9 mouse cellular contexts compared by ENCODE assay signal in genomic region chr4:114405682-114406354, GRCm38 (mm10). TPM values are rescaled to one million over a fixed set of nuclear protein-coding genes. Genes with fewer than 3 reads are reported as not detected.
A peak's percentile ranks its signal among the peaks of the same experiment; 100 is the strongest.
DNase-seq lines count a peak whose midpoint lies in the region; ATAC-seq lines count a peak whose summit lies in the region.
"Had no signal": no experiment of that assay in that cellular context is flagged by ENCODE, and none has a peak within 500 bp of the region (broad histone marks: within the 10 kb centered on the region; RNA-seq: fewer than 3 reads in every experiment).

No protein-coding gene starts in this region.

- H3K9ac ChIP-seq in forebrain, embryonic 11.5 days (ENCODE audit: low read length) = peak overlapping the region; percentile 75
- peak overlapping the region; percentile 78 for H3K9ac ChIP-seq in heart, embryonic 15.5 days
- peak overlapping the region; percentile 51; the same call in 1 of the 2 replicates for H3K9ac ChIP-seq in liver, embryonic 11.5 days (ENCODE audit: low read depth, low read length)

- H3K4me1 ChIP-seq in forebrain, embryonic 11.5 days (replicated peaks; ENCODE audit: control insufficient read depth, insufficient read depth, low read length) = peaks cover 13% of the 10 kb centered on the region
- H3K4me1 ChIP-seq in heart, embryonic 15.5 days (replicated peaks) = peaks cover 31% of the 10 kb centered on the region
- H3K4me1 ChIP-seq in liver, embryonic 11.5 days (replicated peaks; ENCODE audit: control insufficient read depth, insufficient read depth, low read length) = 0 out of 2 replicates have a peak, but pooled peaks cover 2% of the 10 kb centered on the region

- ATAC-seq in forebrain, embryonic 11.5 days (replicated peaks; ENCODE audit: low FRiP score) = peak; percentile 85
- ATAC-seq in heart, embryonic 15.5 days (replicated peaks; ENCODE audit: insufficient number of reproducible peaks, insufficient read depth, low FRiP score, low read depth) = peak; percentile 71
- peak; percentile 71 for ATAC-seq in liver, embryonic 11.5 days (replicated peaks; ENCODE audit: low FRiP score)

- peak overlapping the region; percentile 67 for H3K27ac ChIP-seq in forebrain, embryonic 11.5 days (ENCODE audit: low read depth, low read length)
- peak overlapping the region; percentile 86 for H3K27ac ChIP-seq in heart, embryonic 15.5 days
- peak overlapping the region; percentile 64 for H3K27ac ChIP-seq in liver, embryonic 11.5 days (ENCODE audit: low read depth, low read length)

- H3K4me2 ChIP-seq in forebrain, embryonic 11.5 days (ENCODE audit: low read depth, low read length, severe bottlenecking) = peak overlapping the region; percentile 90
- H3K4me2 ChIP-seq in heart, embryonic 15.5 days = peak overlapping the region; percentile 95
- peak overlapping the region; percentile 85 for H3K4me2 ChIP-seq in liver, embryonic 11.5 days

- H3K4me3 ChIP-seq in forebrain, embryonic 11.5 days (ENCODE audit: low read depth, low read length) = peak overlapping the region; percentile 74
- H3K4me3 ChIP-seq in heart, embryonic 15.5 days = peak overlapping the region; percentile 80
- H3K4me3 ChIP-seq in liver, embryonic 11.5 days (ENCODE audit: low read depth, low read length) = peak overlapping the region; percentile 66

- DNase-seq in A20 (ENCODE audit: low read depth, low spot score) = peak; percentile 84
- DNase-seq in c-Kit-positive CD71-positive TER-119-negative erythroid progenitor cells, embryonic 14.5 days (ENCODE audit: low read depth) = peak; percentile 29
- DNase-seq in forebrain, embryonic 11.5 days (ENCODE audit: low spot score) = peak; percentile 95
- peak; percentile 94 for DNase-seq in kidney, postnatal 14 days
- peak; percentile 77 for DNase-seq in liver, embryonic 11.5 days (ENCODE audit: low spot score)
- DNase-seq in naive thymus-derived CD4-positive, alpha-beta T cell, adult 2 months (ENCODE audit: low read depth) = peak; percentile 2
- DNase-seq in splenic B cell, adult 2 months (ENCODE audit: low read depth, low spot score) = peak; percentile 39

- H3K36me3 ChIP-seq in forebrain, embryonic 11.5 days (ENCODE audit: control insufficient read depth, insufficient read depth, low read length) = no peaks in the 10 kb centered on the region
- H3K36me3 ChIP-seq in heart, embryonic 15.5 days = no peaks in the 10 kb centered on the region
- no peaks in the 10 kb centered on the region for H3K36me3 ChIP-seq in liver, embryonic 11.5 days (ENCODE audit: control insufficient read depth, insufficient read depth, low read length)
- no peaks in the 10 kb centered on the region for H3K36me3 ChIP-seq in splenic B cell, adult 2 months (ENCODE audit: control insufficient read depth, insufficient read depth, low read length, poor library complexity, severe bottlenecking)
- H3K36me3 ChIP-seq: G1E had no signal

- under 1% methylated on average over 44 of the region's 74 CpGs for WGBS in forebrain, embryonic 11.5 days
- WGBS in heart, embryonic 15.5 days = under 1% methylated on average over 35 of the region's 74 CpGs
- under 1% methylated on average over 29 of the region's 74 CpGs for WGBS in liver, embryonic 11.5 days

- no peaks in the 10 kb centered on the region for H3K9me3 ChIP-seq in forebrain, embryonic 11.5 days (ENCODE audit: control insufficient read depth, low read length)
- H3K9me3 ChIP-seq in heart, embryonic 15.5 days (replicated peaks) = no peaks in the 10 kb centered on the region
- H3K9me3 ChIP-seq in liver, embryonic 11.5 days (ENCODE audit: control insufficient read depth, low read length) = no peaks in the 10 kb centered on the region

- peaks cover 5% of the 10 kb centered on the region for H3K27me3 ChIP-seq in forebrain, embryonic 11.5 days (ENCODE audit: control insufficient read depth, insufficient read depth, low read length)
- H3K27me3 ChIP-seq in heart, embryonic 15.5 days = peaks cover 83% of the 10 kb centered on the region
- H3K27me3 ChIP-seq in liver, embryonic 11.5 days (replicated peaks; ENCODE audit: control insufficient read depth, insufficient read depth, low read length) = peaks cover 34% of the 10 kb centered on the region
- 0 out of 2 replicates have a peak, but pooled peaks cover 2% of the 10 kb centered on the region for H3K27me3 ChIP-seq in splenic B cell, adult 2 months (ENCODE audit: control insufficient read depth, insufficient read depth, low read length, poor library complexity, severe bottlenecking)

RNA-seq across cellular contexts. Expression of gene Trabd2b, which starts 0.7 kb away (rescaled TPM):
- 1.4 and 1.7 TPM in 2 replicates for polyA plus RNA-seq in forebrain, embryonic 11.5 days (2014; fragmentation: Nextera tagmentation; extraction: Ambion mirVana)
- polyA plus RNA-seq in heart, embryonic 15.5 days (2015; fragmentation: Nextera tagmentation; extraction: Ambion mirVana) = 2.4 and 2.9 TPM in 2 replicates
- 1.1 and 1.3 TPM in 2 replicates for polyA plus RNA-seq in liver, embryonic 11.5 days (2014; fragmentation: Nextera tagmentation; extraction: Ambion mirVana)
- polyA plus RNA-seq: G1E had no signal

Comparison
In these comparisons a context has a peak if more than half of its experiments do, and no peak if none do; other contexts are left out.
1. Peak in every context shown above with its lines: DNase-seq, ATAC-seq, H3K4me3 ChIP-seq and H3K27ac ChIP-seq.
2. DNase-seq: peak in every context shown above with its lines; median percentile 95 in forebrain, embryonic 11.5 days; 94 in kidney, postnatal 14 days; 84 in A20; 77 in liver, embryonic 11.5 days; 39 in splenic B cell, adult 2 months; 29 in c-Kit-positive CD71-positive TER-119-negative erythroid progenitor cells, embryonic 14.5 days; 2 in naive thymus-derived CD4-positive, alpha-beta T cell, adult 2 months.